Mouse (Mus musculus): ENCODE results near the gene Slco4a1. TPM values are rescaled to one million over a fixed set of nuclear protein-coding genes. Genes with fewer than 3 reads are reported as not detected.

Slco4a1 gene
- 1.1 TPM in 2 replicates for polyA plus RNA-seq (2015; fragmentation: Nextera tagmentation; extraction: Ambion mirVana)

GRCm38 (mm10) chr2:180455723-180456698 is at the start of gene Slco4a1:
TSS of gene Slco4a1 (plus strand) at chr2:180456245.

GRCm38 (mm10) chr2:180499741-180500140 is 43.7 kb downstream of the Slco4a1 start, which contains the start of gene Ntsr1:
TSS of gene Ntsr1 (plus strand) at chr2:180499976.

Other genes with a start within 250 kb of the Slco4a1 start
- gene Lama5, start 230.4 kb upstream of the Slco4a1 start, polyA plus RNA-seq (2015; fragmentation: Nextera tagmentation; extraction: Ambion mirVana), result 35.1 and 36.7 TPM in 2 replicates
- 470 and 483 TPM in 2 replicates for gene Rps21, start 198.9 kb upstream of the Slco4a1 start, polyA plus RNA-seq (2015; fragmentation: Nextera tagmentation; extraction: Ambion mirVana)
- gene Cables2, start 182.7 kb upstream of the Slco4a1 start, polyA plus RNA-seq (2015; fragmentation: Nextera tagmentation; extraction: Ambion mirVana), result 8.0 and 8.5 TPM in 2 replicates
- gene Rbbp8nl, start 166.4 kb upstream of the Slco4a1 start, polyA plus RNA-seq (2015; fragmentation: Nextera tagmentation; extraction: Ambion mirVana), result 1.8 and 1.9 TPM in 2 replicates
- gene Gata5, start 121.5 kb upstream of the Slco4a1 start, polyA plus RNA-seq (2015; fragmentation: Nextera tagmentation; extraction: Ambion mirVana), result 12.0 and 13.4 TPM in 2 replicates
- 0.30 and 0.46 TPM in 2 replicates for gene Ntsr1, start 43.7 kb downstream of the Slco4a1 start, polyA plus RNA-seq (2015; fragmentation: Nextera tagmentation; extraction: Ambion mirVana)
- 13.4 and 15.2 TPM in 2 replicates for gene Mrgbp, start 125.1 kb downstream of the Slco4a1 start, polyA plus RNA-seq (2015; fragmentation: Nextera tagmentation; extraction: Ambion mirVana)
- gene Ogfr, start 133.0 kb downstream of the Slco4a1 start, polyA plus RNA-seq (2015; fragmentation: Nextera tagmentation; extraction: Ambion mirVana), result 31.5 and 33.5 TPM in 2 replicates
- gene Col9a3, start 141.5 kb downstream of the Slco4a1 start, polyA plus RNA-seq (2015; fragmentation: Nextera tagmentation; extraction: Ambion mirVana), result 4.9 and 6.7 TPM in 2 replicates
- 0.15 and 0.28 TPM in 2 replicates for gene Tcfl5, start 186.5 kb downstream of the Slco4a1 start, polyA plus RNA-seq (2015; fragmentation: Nextera tagmentation; extraction: Ambion mirVana)

All from urinary bladder, postnatal 0 days (tissue).